Mouse (Mus musculus): ENCODE data around the gene Galnt18.

Gene Galnt18

GRCm38 (mm10) chr7:111771251-111771801 lies 8.5 kb downstream of the Galnt18 start:
- DNase-seq (ENCODE audit: low spot score in 2 of 2): no peak

GRCm38 (mm10) chr7:111770585-111770984 lies 9.2 kb downstream of the Galnt18 start:
- DNase-seq (ENCODE audit: low spot score in 2 of 2): no peak

- DNase-seq (ENCODE audit: low spot score in 2 of 2): no peak
Observed at GRCm38 (mm10) chr7:111766145-111766767, 13.5 kb downstream of the Galnt18 start.

- no peak for DNase-seq (ENCODE audit: low spot score in 2 of 2)
Observed at GRCm38 (mm10) chr7:111762754-111763153, 17.0 kb downstream of the Galnt18 start.

- DNase-seq (ENCODE audit: low spot score in 2 of 2): peak; percentile 42 to 62
Observed at GRCm38 (mm10) chr7:111748571-111749071, 31.2 kb downstream of the Galnt18 start.

GRCm38 (mm10) chr7:111744770-111745169 lies 35.0 kb downstream of the Galnt18 start:
- no peak for DNase-seq (ENCODE audit: low spot score in 2 of 2)

GRCm38 (mm10) chr7:111741595-111741994 lies 38.2 kb downstream of the Galnt18 start:
- no peak for DNase-seq (ENCODE audit: low spot score in 2 of 2)

GRCm38 (mm10) chr7:111740091-111740490 lies 39.7 kb downstream of the Galnt18 start:
- DNase-seq (ENCODE audit: low spot score in 2 of 2): no peak

- no peak for DNase-seq (ENCODE audit: low spot score in 2 of 2)
Observed at GRCm38 (mm10) chr7:111739371-111739765, 40.4 kb downstream of the Galnt18 start.

- DNase-seq (ENCODE audit: low spot score in 2 of 2): no peak
Observed at GRCm38 (mm10) chr7:111738456-111739370, 41.1 kb downstream of the Galnt18 start.

GRCm38 (mm10) chr7:111737426-111737825 lies 42.4 kb downstream of the Galnt18 start:
- DNase-seq (ENCODE audit: low spot score in 2 of 2): no peak

- DNase-seq (ENCODE audit: low spot score in 2 of 2): no peak
Observed at GRCm38 (mm10) chr7:111736365-111736764, 43.4 kb downstream of the Galnt18 start.

GRCm38 (mm10) chr7:111730346-111731269 lies 49.2 kb downstream of the Galnt18 start:
- no peak for DNase-seq (ENCODE audit: low spot score in 2 of 2)

- no peak for DNase-seq (ENCODE audit: low spot score in 2 of 2)
Observed at GRCm38 (mm10) chr7:111726928-111727327, 52.8 kb downstream of the Galnt18 start.

- no peak for DNase-seq (ENCODE audit: low spot score in 2 of 2)
Observed at GRCm38 (mm10) chr7:111724730-111725129, 55.0 kb downstream of the Galnt18 start.

GRCm38 (mm10) chr7:111724004-111724403 lies 55.8 kb downstream of the Galnt18 start:
- DNase-seq (ENCODE audit: low spot score in 2 of 2): no peak

GRCm38 (mm10) chr7:111721308-111721698 lies 58.5 kb downstream of the Galnt18 start:
- no peak for DNase-seq (ENCODE audit: low spot score in 2 of 2)

- DNase-seq (ENCODE audit: low spot score in 2 of 2): peak; percentile 28 to 73
Observed at GRCm38 (mm10) chr7:111720511-111721307, 59.1 kb downstream of the Galnt18 start.

GRCm38 (mm10) chr7:111718900-111719299 lies 60.9 kb downstream of the Galnt18 start:
- no peak for DNase-seq (ENCODE audit: low spot score in 2 of 2)

- no peak for DNase-seq (ENCODE audit: low spot score in 2 of 2)
Observed at GRCm38 (mm10) chr7:111714639-111715360, 65.0 kb downstream of the Galnt18 start.

Data from left cerebral cortex, adult 9 months (tissue).